Mouse (Mus musculus): ENCODE results near the gene Lad1.

The Lad1 gene

DNA sequence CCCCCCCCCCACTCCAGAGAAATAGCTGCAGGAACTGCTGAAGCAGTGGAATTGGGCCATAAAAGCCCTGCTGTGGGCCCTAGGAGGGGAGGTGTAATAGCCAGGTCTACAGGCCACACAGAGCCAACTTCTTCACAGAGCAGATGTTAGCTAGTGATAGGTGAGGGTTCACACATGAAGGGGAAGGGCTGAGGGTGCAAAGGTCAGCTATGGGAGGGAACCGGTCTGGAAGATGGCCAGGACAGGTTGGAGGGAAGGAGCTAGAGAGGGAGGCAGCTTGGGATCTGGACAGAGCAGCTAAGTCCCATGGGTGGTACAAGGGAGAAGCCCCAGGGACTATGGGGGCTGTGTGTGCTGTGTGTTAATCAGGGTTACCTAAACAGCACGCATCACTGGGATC lies 8.2 kb upstream of the Lad1 start:
- no peak for DNase-seq

DNA sequence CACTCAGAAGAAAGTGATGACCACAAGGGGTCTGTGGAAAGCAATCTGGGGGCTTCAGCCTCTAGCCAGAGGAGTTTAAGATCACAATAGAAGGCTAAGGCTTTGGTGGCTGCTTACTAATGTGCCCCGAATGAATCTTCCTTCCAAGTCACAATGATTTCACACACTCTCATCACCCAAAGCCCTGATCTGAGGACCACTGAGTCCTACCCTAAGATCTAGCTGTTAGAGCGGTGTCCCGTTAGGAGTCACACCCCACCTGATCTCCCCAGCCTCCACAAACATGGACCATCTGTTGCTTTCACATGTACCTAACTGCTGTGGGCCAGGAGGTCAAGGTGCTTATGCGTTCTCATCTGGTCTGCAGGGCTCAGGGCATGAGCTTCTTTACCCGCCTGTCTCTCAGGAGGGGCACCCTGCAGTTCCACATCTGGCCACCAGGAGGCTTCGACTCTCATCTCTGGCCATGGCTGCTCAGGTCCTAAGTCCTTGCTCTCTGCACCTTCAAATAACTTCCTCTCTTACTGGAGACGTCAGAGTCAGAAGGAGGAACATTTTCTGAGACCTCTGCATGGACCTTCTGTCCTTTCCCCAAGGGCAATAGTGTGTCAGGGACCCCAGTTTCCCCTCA lies 7.3 kb upstream of the Lad1 start:
- DNase-seq: peak; percentile 78 to 81

DNA sequence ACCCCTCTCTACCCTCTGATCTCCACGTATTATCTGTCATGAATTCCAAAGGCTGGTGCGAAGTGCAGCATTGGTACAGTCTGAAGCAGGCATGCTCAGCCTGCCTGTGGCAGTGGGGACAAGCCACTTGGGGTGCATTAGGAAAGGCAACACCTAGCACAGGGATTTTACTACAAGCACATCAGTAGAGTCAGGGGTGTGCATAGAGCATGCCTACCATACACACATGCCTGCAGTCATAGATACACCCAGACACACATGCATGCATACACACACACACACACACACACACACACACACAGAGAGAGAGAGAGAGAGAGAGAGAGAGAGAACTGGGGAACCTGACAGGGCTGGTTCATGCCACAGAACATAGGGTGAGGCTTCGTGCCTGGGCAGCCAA lies 6.2 kb upstream of the Lad1 start:
- no peak for DNase-seq

- no peak for DNase-seq
Measured at GRCm38 (mm10) chr1:135812618-135813017, 5.8 kb upstream of the Lad1 start.

DNA sequence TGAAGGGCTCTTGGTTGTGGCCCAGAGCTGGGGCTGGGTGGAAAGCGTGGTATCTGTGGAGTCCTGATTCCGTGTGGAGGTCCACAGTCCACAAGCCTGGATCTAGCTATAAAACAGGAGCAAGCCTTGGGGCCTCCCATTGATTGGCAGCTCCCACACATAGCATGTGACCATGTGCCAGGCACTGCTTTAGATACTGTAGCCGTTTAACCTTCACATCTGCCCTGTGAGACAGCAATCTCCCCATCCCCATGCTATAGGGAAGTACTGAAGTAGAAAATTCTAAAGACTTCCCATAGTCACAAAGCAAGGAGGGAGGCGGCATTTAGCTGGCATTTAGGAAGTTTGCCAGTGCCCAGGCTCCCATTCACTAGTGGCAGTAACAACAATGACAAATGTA lies 5.3 kb upstream of the Lad1 start:
- no peak for DNase-seq

DNA sequence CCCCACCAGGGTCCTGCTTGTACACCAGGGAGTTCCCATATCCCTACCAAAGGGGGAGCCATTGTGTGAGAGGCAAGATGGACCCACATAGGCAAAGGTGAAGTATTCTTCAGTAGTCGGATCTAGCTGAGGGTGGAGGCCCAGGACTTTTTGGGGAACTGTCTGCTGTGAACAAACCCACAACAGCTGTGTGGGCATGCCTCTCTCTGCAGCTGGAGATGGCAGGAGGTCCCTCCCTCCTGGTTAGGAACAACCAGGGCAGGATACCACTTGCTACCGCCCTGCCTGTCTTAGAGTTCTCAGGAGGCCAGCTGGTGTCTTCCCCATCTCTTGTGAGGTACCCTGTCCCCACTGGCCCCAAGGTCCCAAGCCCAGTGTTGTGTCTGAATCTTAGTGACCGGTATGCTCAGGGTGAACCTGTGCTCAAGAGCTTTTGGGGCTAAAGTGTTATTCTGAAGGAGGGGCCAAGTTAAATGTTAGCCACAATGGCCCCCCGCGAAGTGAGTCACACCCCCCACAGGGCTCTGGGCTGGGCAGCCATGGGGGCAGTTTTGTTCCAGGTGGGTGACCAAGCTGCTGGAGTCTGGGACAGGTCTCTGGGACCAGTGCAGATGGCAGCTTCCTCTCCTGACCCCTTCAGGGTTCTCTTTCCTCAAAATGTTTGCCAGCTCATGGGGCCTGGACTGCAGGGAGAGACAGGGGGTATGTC lies 4.6 kb upstream of the Lad1 start:
- DNase-seq: no peak

GRCm38 (mm10) chr1:135814531-135814930 lies 3.9 kb upstream of the Lad1 start:
- DNase-seq: no peak

DNA sequence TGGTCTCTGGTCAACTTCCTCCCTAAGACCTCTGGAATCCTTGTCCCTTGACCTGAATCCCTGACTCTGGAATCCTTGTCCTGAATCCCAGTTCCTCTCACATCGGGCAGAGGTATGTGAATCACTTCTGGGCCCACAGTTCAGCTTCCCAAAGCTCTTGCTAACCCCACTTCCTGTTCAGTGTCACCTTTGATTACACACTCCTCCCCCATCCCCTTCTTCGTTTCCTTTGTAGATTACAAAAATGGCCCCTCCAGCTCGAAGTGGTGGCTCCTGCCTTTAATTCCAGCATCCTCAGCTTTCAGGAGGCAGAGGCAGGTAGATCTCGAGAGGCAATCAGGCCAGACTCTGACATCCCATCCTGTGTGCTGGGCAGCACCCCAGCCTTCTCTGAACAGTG lies 803 bp upstream of the Lad1 start:
- DNase-seq: no peak

DNA sequence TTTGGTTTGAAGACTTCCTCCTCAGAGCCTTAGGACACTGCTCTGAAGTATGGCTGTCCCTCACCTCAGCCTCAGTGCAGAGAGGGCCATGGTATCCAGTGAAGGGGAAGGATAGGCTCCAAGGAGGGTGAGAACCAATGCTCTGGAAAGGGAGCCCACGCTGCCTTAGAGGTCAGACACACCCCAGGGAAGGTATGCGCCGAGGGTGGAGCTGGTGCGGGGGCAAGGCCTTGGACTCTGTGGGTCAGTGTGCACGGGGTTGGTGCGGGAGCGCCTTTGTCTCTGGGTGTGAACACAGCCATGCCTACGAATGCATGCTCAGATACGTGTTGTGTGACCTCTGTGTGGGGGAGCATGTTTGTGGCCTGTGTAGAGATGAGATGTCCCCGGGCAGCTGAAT lies 1.7 kb downstream of the Lad1 start:
- no peak for DNase-seq

DNA sequence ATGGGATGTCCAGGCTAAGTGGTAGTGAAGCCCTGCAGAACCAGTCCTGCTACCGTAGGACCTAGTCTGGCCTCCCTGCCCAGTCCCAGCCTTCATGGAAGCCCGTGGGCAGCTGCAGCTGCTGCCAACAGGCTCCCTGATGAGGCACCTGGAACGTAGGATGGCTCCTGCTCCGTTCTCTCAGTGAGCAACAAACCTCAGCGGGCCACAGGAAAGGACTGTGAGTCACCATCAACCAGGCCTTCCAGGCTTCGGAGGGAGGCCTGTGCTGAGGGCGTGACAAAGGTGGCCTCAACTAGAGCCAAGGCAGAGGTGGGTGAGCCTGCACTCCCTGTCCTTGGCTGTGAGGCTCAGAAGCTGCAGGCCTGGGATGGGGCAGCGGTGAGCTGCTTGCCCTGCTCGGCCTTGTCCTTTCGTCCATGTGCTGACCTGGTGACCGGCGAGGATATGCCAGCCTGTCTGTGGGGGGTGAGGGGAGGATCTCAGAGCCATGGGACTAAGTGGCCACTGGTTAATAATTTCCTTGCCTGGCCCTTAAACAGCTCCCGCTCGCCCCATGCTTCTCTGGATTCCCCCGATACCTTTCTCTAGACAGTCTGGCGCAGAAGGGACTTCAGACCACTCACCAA lies 2.5 kb downstream of the Lad1 start:
- no peak for DNase-seq

DNA sequence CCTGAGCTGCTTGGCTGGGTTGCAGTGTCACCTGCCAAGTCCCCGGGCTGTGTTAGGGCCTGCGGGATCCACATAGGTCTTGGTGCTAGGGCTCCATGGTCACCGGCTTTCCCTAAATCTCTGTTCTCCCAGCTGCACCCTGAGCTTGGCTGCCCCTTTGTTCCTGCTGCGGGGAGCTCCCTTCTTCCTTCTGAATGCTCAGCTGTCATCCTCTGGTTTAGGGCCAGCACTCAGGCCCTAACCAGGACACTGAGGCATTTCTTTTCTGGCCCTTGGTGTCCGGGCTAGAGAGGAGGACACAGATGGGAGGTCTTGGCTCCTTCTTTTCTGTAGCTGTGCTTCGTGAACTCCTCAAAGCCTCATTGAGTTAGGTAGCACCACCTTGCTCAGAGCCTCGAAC lies 3.4 kb downstream of the Lad1 start:
- DNase-seq: no peak

GRCm38 (mm10) chr1:135828918-135829317 lies 10.5 kb downstream of the Lad1 start:
- DNase-seq: peak in 1 of 2 experiments; percentile 11

GRCm38 (mm10) chr1:135834206-135834859 lies 15.9 kb downstream of the Lad1 start:
- DNase-seq: no peak

GRCm38 (mm10) chr1:135834983-135835382 lies 16.6 kb downstream of the Lad1 start:
- DNase-seq: no peak

GRCm38 (mm10) chr1:135835716-135836483 lies 17.5 kb downstream of the Lad1 start, which contains the start of gene Tnnt2:
Gene Tnnt2, plus strand, starts transcription at chr1:135836354.
- DNase-seq: no peak

- no peak for DNase-seq
Measured at GRCm38 (mm10) chr1:135838626-135839025, 20.2 kb downstream of the Lad1 start.

GRCm38 (mm10) chr1:135839065-135839464 lies 20.7 kb downstream of the Lad1 start:
- DNase-seq: no peak

DNA sequence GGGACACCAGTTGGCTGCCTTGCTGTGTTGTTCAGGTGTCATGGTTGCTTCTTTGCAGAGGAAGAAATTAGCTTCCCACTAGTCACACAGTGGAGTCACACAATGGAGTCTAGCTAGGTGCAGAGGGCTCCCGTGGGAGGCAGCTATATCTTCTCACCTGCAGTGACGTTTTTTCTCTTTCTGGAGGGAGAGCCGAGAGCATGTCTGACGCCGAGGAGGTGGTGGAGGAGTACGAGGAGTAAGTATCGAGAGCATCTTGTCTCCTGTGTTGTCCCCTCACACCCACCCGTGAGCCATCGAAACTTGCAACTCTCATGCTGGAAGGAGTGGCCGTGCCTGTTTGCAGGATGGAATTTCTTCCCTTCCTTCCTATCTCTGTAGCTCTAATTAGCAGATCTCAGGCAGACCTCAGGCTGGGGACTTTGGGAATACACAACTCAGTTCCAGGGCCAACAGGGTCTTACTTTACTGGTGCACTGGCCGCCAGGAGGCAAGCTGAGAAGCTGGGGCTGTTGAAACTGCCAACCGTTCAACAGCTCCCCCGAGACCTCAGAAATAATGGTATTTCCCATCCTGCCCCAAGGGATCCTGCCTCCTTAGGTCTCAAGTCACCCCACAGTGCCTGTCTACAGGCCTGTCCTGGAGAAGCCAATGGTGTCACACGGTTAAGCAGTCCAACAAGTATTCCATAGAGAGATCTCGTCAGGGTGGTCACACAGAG lies 22.4 kb downstream of the Lad1 start:
- no peak for DNase-seq

- DNase-seq: no peak
Measured at GRCm38 (mm10) chr1:135843519-135844262, 25.3 kb downstream of the Lad1 start.

- DNase-seq: no peak
Measured at GRCm38 (mm10) chr1:135844481-135844880, 26.1 kb downstream of the Lad1 start.

GRCm38 (mm10) chr1:135846632-135847031 lies 28.2 kb downstream of the Lad1 start:
- DNase-seq: no peak

Data from cerebellum, postnatal 36 days (tissue).